Mouse (Mus musculus): Measurements from ENCODE around the gene Vamp2.

DNA sequence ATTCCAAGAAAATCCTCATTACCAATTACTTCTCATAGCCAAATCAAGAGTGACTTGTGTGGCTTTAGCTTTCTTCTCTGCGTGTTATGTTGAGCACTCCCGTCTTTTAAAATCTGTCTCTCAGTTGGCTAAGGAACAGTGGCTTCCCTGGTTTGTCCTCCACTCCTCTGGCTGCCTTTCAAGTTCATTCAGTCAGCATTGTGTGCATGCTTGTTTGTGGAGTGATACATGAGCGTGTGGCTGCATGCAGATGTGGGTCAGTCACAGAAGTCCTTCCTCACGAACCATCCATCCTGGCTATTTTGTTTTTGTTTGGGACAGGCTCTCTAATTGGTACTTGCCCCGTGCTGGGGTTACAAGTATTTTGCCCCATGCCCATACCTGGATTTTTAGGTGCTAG lies 11.7 kb upstream of the Vamp2 start:
- TF ChIP-seq CTCF (IDR thresholded peaks at IDR 0.05; ENCODE audit: low read depth, low read length): no peak
- TF ChIP-seq POLR2A (IDR thresholded peaks at IDR 0.05; ENCODE audit: extremely low read depth, insufficient read depth, low read length): no peak

All from liver, adult 2 months (tissue).